In the genomic region with DNA sequence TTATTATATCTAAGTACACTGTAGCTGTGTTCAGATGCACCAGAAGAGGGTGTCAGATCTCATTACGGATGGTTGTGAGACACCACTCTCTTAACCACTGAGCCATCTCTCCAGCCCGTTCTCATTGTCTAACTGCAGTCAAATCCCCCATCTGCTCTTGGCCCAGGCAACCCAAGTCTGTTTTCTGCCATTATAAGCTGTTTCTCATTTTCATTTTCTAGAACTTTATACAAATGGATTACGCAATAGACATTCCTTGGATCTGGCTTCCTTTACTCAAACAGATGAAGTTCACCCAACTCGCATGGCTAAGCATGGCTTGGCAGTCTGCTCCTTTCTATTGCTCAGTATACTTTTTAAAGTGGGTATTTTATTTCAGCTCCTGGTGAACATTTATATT, we compare ENCODE assay signal across 17 mouse cellular contexts. TPM values are rescaled to one million over a fixed set of nuclear protein-coding genes. Genes with fewer than 3 reads are reported as not detected.
DNase-seq lines count a peak whose midpoint lies in the region; ATAC-seq lines count a peak whose summit lies in the region.
"Had no signal": no experiment of that assay in that cellular context is flagged by ENCODE, and none has a peak within 500 bp of the region (broad histone marks: within the 10 kb centered on the region; RNA-seq: fewer than 3 reads in every experiment).

No protein-coding gene starts in this region.

- intact Hi-C loops in heart, postnatal 10 days (cut with DNase I) = no loop called here

- WGBS in lung, embryonic 15.5 days = 58% methylated on average over 4 of the region's 4 CpGs
- 91% methylated on average over 4 of the region's 4 CpGs for WGBS in midbrain, embryonic 10.5 days

- DNase-seq in heart, adult 11 months = peak; percentile 94
- no peak for DNase-seq in heart, postnatal 10 days
- DNase-seq in 3134 (ENCODE audit: extremely low read depth, insufficient read length, low spot score) = peak; percentile 30
- peak; percentile 22 for DNase-seq in brain, adult 2 months (ENCODE audit: low read depth, low spot score)
- DNase-seq in ovary, postnatal 10 days (ENCODE audit: low spot score) = no peak
- DNase-seq in midbrain, embryonic 10.5 days (ENCODE audit: low spot score) = no peak
- no peak for DNase-seq in cerebellum, postnatal 10 days
- DNase-seq: adrenal gland, postnatal 36 days; cerebellum, adult 11-12 months; embryo, embryonic 11 days; left cerebral cortex, postnatal 4 days; thymus, postnatal 36 days had no signal

- H3K4me1 ChIP-seq in lung, embryonic 15.5 days = peaks cover 13% of the 10 kb centered on the region; the same call in 1 of the 2 replicates
- H3K4me1 ChIP-seq in midbrain, embryonic 10.5 days = peaks cover 15% of the 10 kb centered on the region

- no peaks in the 10 kb centered on the region for H3K36me3 ChIP-seq in lung, embryonic 15.5 days
- H3K36me3 ChIP-seq in midbrain, embryonic 10.5 days = no peaks in the 10 kb centered on the region
- H3K36me3 ChIP-seq: forebrain, embryonic 12.5 days; midbrain, embryonic 13.5 days; neural tube, embryonic 12.5 days had no signal

- H3K27me3 ChIP-seq in lung, embryonic 15.5 days = no peaks in the 10 kb centered on the region
- H3K27me3 ChIP-seq in midbrain, embryonic 10.5 days (ENCODE audit: low read depth, poor library complexity, severe bottlenecking) = no peaks in the 10 kb centered on the region
- H3K27me3 ChIP-seq: midbrain, embryonic 13.5 days; neural tube, embryonic 12.5 days had no signal

- no peaks in the 10 kb centered on the region for H3K9me3 ChIP-seq in lung, embryonic 15.5 days
- H3K9me3 ChIP-seq in midbrain, embryonic 10.5 days (replicated peaks) = no peaks in the 10 kb centered on the region
- H3K9me3 ChIP-seq: forebrain, embryonic 12.5 days; midbrain, embryonic 13.5 days; neural tube, embryonic 12.5 days had no signal

- H3K4me2 ChIP-seq in lung, embryonic 15.5 days = no peak overlapping the region
- H3K4me2 ChIP-seq: forebrain, embryonic 12.5 days; midbrain, embryonic 13.5 days; neural tube, embryonic 12.5 days had no signal

- peak; percentile 42; the same call in 1 of the 2 replicates for ATAC-seq in lung, embryonic 15.5 days (ENCODE audit: borderline replicate concordance, extremely low read depth, low FRiP score, low TSS enrichment)
- ATAC-seq: inflammation-experienced regulatory T-cells, adult 6 months; midbrain, embryonic 13.5 days had no signal

- H3K4me3 ChIP-seq in lung, embryonic 15.5 days = no peak overlapping the region
- H3K4me3 ChIP-seq in midbrain, embryonic 10.5 days = no peak overlapping the region
- H3K4me3 ChIP-seq: forebrain, embryonic 12.5 days; midbrain, embryonic 13.5 days; neural tube, embryonic 12.5 days had no signal

- no peak overlapping the region for H3K9ac ChIP-seq in lung, embryonic 15.5 days
- H3K9ac ChIP-seq: forebrain, embryonic 12.5 days; midbrain, embryonic 13.5 days; neural tube, embryonic 12.5 days had no signal

- no peak overlapping the region for H3K27ac ChIP-seq in lung, embryonic 15.5 days
- no peak overlapping the region for H3K27ac ChIP-seq in midbrain, embryonic 10.5 days (replicated peaks)
- H3K27ac ChIP-seq: forebrain, embryonic 12.5 days; midbrain, embryonic 13.5 days; neural tube, embryonic 12.5 days had no signal

RNA-seq across cellular contexts. Expression of gene Ranbp6, which starts 27.9 kb away (rescaled TPM):
- total RNA-seq in heart, postnatal 10 days (2021) = 10 to 100 TPM; 13.2 to 15.5 TPM
- 14.2 and 14.4 TPM in 2 replicates for polyA plus RNA-seq in lung, embryonic 15.5 days (2015; fragmentation: Nextera tagmentation; extraction: Ambion mirVana)
- 25.7 and 31.1 TPM in 2 replicates for polyA plus RNA-seq in midbrain, embryonic 10.5 days (2016; fragmentation: Nextera tagmentation; extraction: Ambion mirVana)

RNA-seq across cellular contexts. Expression of gene 9930021J03Rik, which starts 34.9 kb away (rescaled TPM):
- total RNA-seq in heart, postnatal 10 days (2021) = 10 to 100 TPM; 15.3 to 17.5 TPM
- polyA plus RNA-seq in lung, embryonic 15.5 days (2015; fragmentation: Nextera tagmentation; extraction: Ambion mirVana) = 4.1 TPM in 2 replicates
- polyA plus RNA-seq in midbrain, embryonic 10.5 days (2016; fragmentation: Nextera tagmentation; extraction: Ambion mirVana) = 4.0 and 4.2 TPM in 2 replicates

Comparison
In these comparisons a context has a peak if more than half of its experiments do, and no peak if none do; other contexts are left out.
1. DNase-seq: peak in heart, adult 11 months (single experiment), 3134 (single experiment) and brain, adult 2 months (single experiment); none in heart, postnatal 10 days (0 of 2), ovary, postnatal 10 days (single experiment), midbrain, embryonic 10.5 days (single experiment) and cerebellum, postnatal 10 days (0 of 2).